Mouse (Mus musculus) kidney, adult 8-10 months (tissue): ENCODE results near the gene Oma1.

Source experiments
- DNase-seq, 2 experiments: peaks; one replicate each; pipeline ENCODE4 v3.0.0; 2022

Oma1 gene

GRCm38 (mm10) chr4:103313587-103314525 lies at the start of gene Oma1:
Oma1 (plus strand) TSS chr4:103313812.
- DNase-seq, result peak; percentile 98 to 99

DNA sequence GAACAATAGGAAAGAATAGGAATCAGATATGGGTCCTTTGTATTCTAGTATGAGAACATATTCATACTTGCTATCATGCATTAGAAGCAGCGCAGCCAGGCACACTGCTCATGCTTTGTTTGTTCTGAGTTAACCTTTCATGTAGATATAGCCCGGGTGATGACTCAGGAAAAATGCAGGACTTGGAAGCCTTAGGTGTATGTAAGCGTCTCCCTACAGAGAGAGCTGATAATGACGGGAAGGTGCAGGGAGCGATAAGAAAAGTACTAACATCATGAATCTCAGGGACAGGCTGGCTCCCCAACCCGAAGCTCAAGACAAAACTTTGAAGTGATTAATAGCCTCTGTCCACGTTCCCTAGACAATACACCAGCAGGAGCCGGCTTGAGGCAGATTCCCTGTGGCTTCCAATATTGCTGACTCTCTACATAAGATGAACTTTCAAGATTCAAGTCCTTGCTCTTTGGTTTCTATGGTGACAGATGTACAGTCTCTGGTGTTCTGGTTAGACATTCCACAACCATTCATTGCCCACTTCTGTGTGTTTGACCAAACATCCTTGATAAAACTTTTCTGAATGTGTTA lies 49.7 kb upstream of the Oma1 start:
- no peak for DNase-seq

- no peak for DNase-seq
Observed at GRCm38 (mm10) chr4:103265166-103265565, 48.4 kb upstream of the Oma1 start.

- DNase-seq, result no peak
Observed at GRCm38 (mm10) chr4:103269336-103269735, 44.3 kb upstream of the Oma1 start.

DNA sequence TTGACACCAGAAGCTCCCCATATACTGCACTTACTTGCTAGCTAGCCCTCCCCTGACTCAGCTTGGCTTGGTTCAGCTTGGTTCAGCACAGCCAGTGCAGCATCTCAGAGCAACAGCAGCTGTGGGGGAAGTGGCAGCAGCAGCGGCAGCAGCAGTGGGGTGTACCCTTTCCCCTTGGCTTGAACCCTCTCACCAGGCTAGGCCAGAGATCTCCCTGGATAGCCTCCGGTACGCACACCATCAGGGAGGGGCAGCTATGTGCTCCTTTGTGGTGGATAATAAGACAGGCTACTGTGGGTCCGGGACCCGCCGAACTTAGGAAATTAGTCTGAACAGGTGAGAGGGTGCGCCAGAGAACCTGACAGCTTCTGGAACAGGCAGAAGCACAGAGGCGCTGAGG lies 40.6 kb upstream of the Oma1 start:
- no peak for DNase-seq

GRCm38 (mm10) chr4:103288342-103288741 lies 25.3 kb upstream of the Oma1 start:
- DNase-seq, result no peak

- no peak for DNase-seq
Observed at GRCm38 (mm10) chr4:103290763-103291162, 22.8 kb upstream of the Oma1 start, which contains the start of gene 4921539E11Rik. 4921539E11Rik (minus strand) TSS chr4:103290863.

DNA sequence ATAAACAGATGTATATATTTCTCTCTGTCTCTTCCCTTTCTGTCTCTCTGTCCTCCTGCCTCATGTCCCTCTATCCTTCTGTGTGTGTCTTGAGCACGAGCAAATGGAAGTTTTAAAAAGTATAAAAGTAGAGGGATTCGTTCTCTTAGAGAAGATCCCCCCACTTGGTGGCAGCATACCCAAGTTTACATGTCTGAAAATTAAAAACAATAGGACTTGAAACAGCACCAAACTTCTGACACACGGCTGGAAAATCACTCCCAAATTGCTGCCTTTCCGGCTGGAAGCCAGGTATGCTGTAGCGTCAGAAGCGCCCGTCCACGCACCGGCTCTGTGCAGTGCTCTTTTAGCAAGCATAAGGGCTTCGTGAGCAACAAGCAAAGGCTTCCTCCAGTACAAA lies 14.3 kb upstream of the Oma1 start:
- DNase-seq, result no peak

DNA sequence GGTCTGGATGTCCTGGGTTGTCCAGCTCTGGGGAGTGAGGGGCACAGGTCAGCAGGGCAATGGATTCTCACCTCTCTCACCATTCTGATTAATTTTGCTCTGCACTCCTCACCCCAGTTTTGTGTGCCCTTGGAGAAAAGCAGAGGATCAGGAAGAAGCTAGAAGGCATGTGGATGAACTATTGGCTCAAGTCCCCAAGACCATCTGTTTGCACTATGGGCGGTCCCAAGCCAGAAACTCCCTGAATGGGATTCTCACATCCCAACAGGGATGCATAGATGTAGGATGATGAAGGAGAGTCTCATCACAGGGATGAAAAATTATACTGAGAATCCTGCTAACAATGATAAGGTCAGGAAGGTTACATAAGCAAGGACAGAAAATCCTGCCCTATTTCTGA lies 9.8 kb upstream of the Oma1 start:
- DNase-seq, result no peak

- no peak for DNase-seq
Observed at GRCm38 (mm10) chr4:103314526-103314910, 906 bp downstream of the Oma1 start.

GRCm38 (mm10) chr4:103315861-103316260 lies 2.2 kb downstream of the Oma1 start:
- no peak for DNase-seq

DNA sequence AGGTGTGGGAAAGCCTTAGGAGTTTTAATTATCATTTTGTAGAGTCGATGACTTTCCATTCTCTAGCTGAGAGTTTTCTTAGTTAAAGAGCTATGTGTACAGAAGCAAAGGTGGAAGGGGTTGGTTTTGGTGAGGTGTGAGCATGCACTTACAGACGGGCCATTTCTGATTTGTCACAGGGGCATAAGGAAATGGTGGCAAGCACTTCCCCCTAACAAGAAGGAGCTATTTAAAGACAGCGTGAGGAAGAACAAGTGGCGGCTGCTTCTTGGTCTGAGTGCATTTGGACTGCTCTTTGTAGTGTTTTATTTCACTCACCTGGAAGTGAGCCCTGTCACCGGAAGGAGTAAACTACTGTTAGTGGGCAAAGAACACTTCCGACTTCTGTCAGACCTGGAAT lies 7.8 kb downstream of the Oma1 start:
- DNase-seq, result no peak

- no peak for DNase-seq
Observed at GRCm38 (mm10) chr4:103324688-103325451, 11.3 kb downstream of the Oma1 start.

- peak; percentile 71 to 84 for DNase-seq
Observed at GRCm38 (mm10) chr4:103326994-103327393, 13.4 kb downstream of the Oma1 start.

DNA sequence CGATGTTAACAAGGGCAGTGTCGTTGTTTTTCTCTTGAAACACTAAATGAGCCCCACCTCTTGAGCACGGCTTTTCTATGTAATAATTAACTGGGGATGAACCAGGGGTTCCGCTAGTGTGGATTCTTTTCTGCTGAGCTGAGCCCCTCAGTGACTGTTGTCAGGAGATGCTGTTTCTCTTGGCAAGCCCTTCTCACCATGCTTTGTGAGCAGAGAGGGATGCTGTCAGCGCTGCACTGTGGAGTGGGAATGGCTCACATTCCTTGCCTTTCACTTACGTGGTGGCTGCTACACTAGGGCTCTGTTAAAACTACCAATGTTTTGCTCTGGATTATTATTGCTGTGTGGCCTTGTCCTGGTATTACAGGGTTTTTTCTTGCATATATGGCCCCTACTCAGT lies 15.7 kb downstream of the Oma1 start:
- peak in 1 of 2 experiments; percentile 26 for DNase-seq

- DNase-seq, result no peak
Observed at GRCm38 (mm10) chr4:103335134-103335533, 21.5 kb downstream of the Oma1 start.

DNA sequence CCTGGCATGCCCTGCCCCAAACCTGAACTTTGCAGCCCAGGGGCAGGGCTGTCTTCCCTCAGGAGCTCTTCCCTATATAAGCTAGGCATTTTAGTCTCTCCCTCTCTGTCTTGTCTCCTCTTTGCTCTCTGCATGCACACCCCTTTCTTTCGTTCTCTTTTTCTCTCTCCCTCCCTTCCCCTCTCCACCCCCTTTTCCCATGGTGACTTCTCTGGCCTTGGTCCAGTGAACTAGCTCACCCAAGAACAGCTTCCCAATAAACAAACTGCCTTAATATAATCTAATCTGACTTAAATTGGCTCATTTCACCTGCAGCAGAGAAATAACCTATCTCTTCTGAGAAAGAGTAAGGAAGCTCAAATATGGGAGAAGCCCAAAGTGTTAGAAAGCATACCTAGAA lies 27.1 kb downstream of the Oma1 start:
- DNase-seq, result no peak

GRCm38 (mm10) chr4:103341620-103342019 lies 28.0 kb downstream of the Oma1 start:
- no peak for DNase-seq

DNA sequence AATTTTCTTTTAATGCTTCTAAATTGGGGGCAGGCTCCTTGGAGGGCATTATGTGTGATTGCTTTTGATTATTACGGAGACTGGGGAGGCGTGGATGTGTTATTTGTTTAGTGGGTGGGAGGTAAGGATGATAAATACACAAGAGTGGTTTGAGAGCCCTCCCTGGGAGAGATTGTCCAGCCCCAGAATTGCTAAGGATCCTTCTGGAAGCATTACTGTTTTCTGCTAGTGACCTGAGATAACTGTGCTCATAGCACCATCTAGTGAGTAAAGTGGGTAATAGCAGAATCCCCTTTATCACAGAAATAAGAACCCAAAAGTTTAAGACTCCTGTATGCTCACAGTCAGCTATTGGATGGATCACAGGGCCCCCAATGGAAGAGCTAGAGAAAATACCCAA lies 32.4 kb downstream of the Oma1 start:
- peak in 1 of 2 experiments; percentile 53 for DNase-seq

DNA sequence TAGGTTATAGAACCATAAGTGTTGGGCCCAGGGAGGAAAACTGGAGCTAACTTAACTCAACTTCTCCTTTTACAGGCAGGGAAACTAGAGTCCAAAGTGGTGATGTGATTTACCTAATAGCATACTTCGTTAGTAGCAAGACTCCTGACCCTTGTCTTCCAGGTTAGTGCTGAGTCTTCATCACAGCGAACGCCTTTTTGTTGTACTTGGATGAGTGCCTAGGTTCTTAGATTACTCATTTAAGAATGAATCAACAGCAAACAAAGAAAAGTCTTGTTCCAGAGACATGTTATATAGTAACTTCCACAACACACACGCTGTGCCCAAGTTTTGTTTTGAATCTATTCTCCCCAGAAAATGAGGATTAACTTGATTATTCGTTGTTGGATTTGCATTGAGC lies 33.2 kb downstream of the Oma1 start:
- peak; percentile 49 to 81 for DNase-seq

DNA sequence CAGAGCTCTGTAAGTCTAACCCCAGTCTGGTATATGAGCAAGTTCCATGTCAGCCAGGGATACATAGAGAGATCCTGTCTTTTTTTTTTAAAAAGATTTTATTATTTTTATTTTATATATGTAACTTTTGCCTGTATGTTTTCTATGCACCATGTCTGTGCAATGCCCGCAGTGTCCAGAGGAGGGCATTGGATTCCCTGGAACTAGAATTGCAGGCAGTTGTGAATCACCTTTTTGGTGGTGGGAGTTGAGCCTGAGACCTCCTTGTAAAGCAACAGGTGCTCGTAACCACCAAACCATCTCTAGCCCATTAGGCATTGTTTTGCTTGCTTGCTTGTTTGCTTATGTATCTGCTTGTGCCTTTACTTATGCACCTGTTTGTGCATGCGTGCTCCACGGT lies 35.6 kb downstream of the Oma1 start:
- DNase-seq, result no peak

DNA sequence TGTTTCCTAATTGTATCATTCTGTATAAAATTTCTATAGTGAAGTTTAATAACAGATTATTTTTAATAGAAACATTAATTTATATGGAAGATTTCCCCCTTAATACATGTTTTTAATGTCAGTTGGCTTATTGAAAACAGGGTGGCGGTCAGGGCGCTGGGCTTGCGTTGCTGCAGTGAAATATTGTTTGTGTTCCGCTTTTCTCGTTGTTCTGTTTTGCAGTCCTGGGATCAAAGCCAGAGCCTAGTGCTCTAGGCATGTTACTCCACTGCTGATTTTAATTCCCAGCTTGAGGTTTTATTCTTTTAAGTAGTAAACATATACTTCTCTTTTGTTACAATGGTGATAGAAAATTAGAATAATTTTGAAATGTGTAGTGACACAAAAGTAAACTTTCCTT lies 39.3 kb downstream of the Oma1 start:
- DNase-seq, result no peak

DNA sequence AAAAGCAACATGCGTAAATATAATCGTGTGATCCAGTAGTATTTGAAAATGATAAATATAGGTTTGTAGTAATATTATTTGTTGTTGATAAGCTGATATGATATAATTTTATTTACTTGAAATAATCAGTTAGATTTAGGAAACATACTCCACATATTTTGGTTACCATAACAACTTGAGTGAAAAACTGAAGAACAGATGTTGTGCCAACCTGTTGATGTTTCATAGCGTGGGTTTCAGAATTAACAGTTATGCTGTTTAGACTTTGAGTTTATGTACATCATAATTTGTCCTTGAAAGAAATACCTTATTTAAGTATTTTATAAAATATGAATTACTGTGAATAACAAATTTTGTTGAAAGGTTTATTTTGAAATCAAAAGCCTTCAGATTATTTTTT lies 43.8 kb downstream of the Oma1 start:
- DNase-seq, result no peak
